Mouse (Mus musculus): ENCODE data around the gene Necab3.

GRCm38 (mm10) chr2:154549127-154549885, 9.4 kb downstream of the Necab3 start:
- TF ChIP-seq EP300 (IDR thresholded peaks at IDR 0.05; ENCODE audit: low read depth): no peak
- TF ChIP-seq CTCF (IDR thresholded peaks at IDR 0.05; ENCODE audit: low read depth): no peak
